10 mouse cellular contexts compared by ENCODE assay signal in the genomic region with DNA sequence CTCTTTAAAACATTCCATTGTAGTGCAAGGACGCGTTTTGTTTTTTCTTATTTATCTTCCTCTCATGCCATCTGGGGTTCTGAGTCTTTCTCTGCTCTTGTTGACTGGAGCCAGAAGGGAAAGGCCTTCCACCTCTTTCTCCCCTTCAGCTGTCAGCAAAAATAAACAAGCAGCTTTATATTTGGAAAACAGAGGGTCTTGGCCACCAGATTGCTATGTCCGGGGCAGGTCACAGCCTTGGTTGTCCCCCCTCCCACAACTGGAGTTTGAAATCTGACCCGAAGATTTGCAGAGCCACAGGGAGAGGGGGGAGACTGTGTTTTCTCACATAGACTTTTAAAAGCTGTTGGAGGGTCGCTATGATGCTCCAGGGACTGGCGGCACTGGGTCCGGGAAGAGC.
DNase-seq lines count a peak whose midpoint lies in the region; ATAC-seq and TF ChIP-seq lines count a peak whose summit lies in the region.
"Had no signal": no experiment of that assay in that cellular context is flagged by ENCODE, and none has a peak within 500 bp of the region (broad histone marks: within the 10 kb centered on the region; RNA-seq: fewer than 3 reads in every experiment).

No protein-coding gene starts in this region.

- no peak overlapping the region for H3K9ac ChIP-seq in lung, embryonic 16.5 days (ENCODE audit: low read length)
- H3K9ac ChIP-seq in limb, embryonic 15.5 days: no peak overlapping the region
- H3K9ac ChIP-seq in liver, postnatal 0 days (replicated peaks): no peak overlapping the region

- 14% methylated on average over 7 of the region's 7 CpGs for WGBS in lung, embryonic 16.5 days
- 6% methylated on average over 7 of the region's 7 CpGs for WGBS in hindbrain, embryonic 10.5 days
- WGBS in limb, embryonic 15.5 days: 18% methylated on average over 7 of the region's 7 CpGs
- 52% methylated on average over 7 of the region's 7 CpGs for WGBS in liver, postnatal 0 days (ENCODE audit: insufficient replicate concordance)

- peak overlapping the region; percentile 51 for H3K27ac ChIP-seq in lung, embryonic 16.5 days (ENCODE audit: low read length)
- H3K27ac ChIP-seq in hindbrain, embryonic 10.5 days: peak overlapping the region; percentile 82
- peak overlapping the region; percentile 54 for H3K27ac ChIP-seq in limb, embryonic 15.5 days
- H3K27ac ChIP-seq in liver, postnatal 0 days (ENCODE audit: low read depth): no peak overlapping the region; the same call in 1 of the 2 replicates

- no peaks in the 10 kb centered on the region for H3K9me3 ChIP-seq in lung, embryonic 16.5 days (ENCODE audit: control insufficient read depth, low read length)
- H3K9me3 ChIP-seq in hindbrain, embryonic 10.5 days: no peaks in the 10 kb centered on the region
- no peaks in the 10 kb centered on the region for H3K9me3 ChIP-seq in limb, embryonic 15.5 days
- no peaks in the 10 kb centered on the region for H3K9me3 ChIP-seq in liver, postnatal 0 days (ENCODE audit: low read length)

- H3K4me2 ChIP-seq in lung, embryonic 16.5 days (ENCODE audit: low read depth, low read length): peak overlapping the region; percentile 15; the same call in 1 of the 2 replicates
- no peak overlapping the region; the same call in 1 of the 2 replicates for H3K4me2 ChIP-seq in limb, embryonic 15.5 days
- H3K4me2 ChIP-seq in liver, postnatal 0 days (ENCODE audit: low read depth, low read length): no peak overlapping the region

- TF ChIP-seq CTCF in liver, postnatal 0 days (IDR thresholded peaks at IDR 0.05; ENCODE audit: low read depth): no peak

- no peak overlapping the region for H3K4me3 ChIP-seq in lung, embryonic 16.5 days (ENCODE audit: low read length)
- H3K4me3 ChIP-seq in hindbrain, embryonic 10.5 days: peak overlapping the region; percentile 20; the same call in 1 of the 2 replicates
- H3K4me3 ChIP-seq in limb, embryonic 15.5 days: no peak overlapping the region
- H3K4me3 ChIP-seq in liver, postnatal 0 days (ENCODE audit: low read depth, low read length): no peak overlapping the region

- H3K36me3 ChIP-seq in lung, embryonic 16.5 days (ENCODE audit: control insufficient read depth, insufficient read depth, low read length): 0 out of 2 replicates have a peak, but pooled peaks cover 2% of the 10 kb centered on the region
- H3K36me3 ChIP-seq in hindbrain, embryonic 10.5 days: peaks cover 49% of the 10 kb centered on the region
- H3K36me3 ChIP-seq in limb, embryonic 15.5 days: peaks cover 11% of the 10 kb centered on the region; the same call in 1 of the 2 replicates
- H3K36me3 ChIP-seq in liver, postnatal 0 days (replicated peaks; ENCODE audit: insufficient read depth, low read length): peaks cover 9% of the 10 kb centered on the region; the same call in 1 of the 2 replicates
- H3K36me3 ChIP-seq: G1E had no signal

- H3K4me1 ChIP-seq in lung, embryonic 16.5 days (replicated peaks; ENCODE audit: control insufficient read depth, insufficient read depth, low read length): peaks cover 51% of the 10 kb centered on the region
- H3K4me1 ChIP-seq in hindbrain, embryonic 10.5 days (replicated peaks): peaks cover 71% of the 10 kb centered on the region
- H3K4me1 ChIP-seq in limb, embryonic 15.5 days: peaks cover 64% of the 10 kb centered on the region
- H3K4me1 ChIP-seq in liver, postnatal 0 days (ENCODE audit: insufficient read depth): peaks cover 20% of the 10 kb centered on the region

- H3K27me3 ChIP-seq in lung, embryonic 16.5 days (ENCODE audit: control insufficient read depth, insufficient read depth, low read depth, low read length): no peaks in the 10 kb centered on the region
- H3K27me3 ChIP-seq in hindbrain, embryonic 10.5 days (ENCODE audit: insufficient read depth, poor library complexity, severe bottlenecking): no peaks in the 10 kb centered on the region
- no peaks in the 10 kb centered on the region for H3K27me3 ChIP-seq in limb, embryonic 15.5 days
- no peaks in the 10 kb centered on the region for H3K27me3 ChIP-seq in liver, postnatal 0 days (ENCODE audit: insufficient read depth, low read length)

- ATAC-seq in lung, embryonic 16.5 days (ENCODE audit: low read depth): 0 out of 2 replicates have a peak, but pooled peaks have one; percentile 11
- no peak for ATAC-seq in limb, embryonic 15.5 days (ENCODE audit: insufficient number of reproducible peaks, low FRiP score, low TSS enrichment, low read depth)
- ATAC-seq in liver, postnatal 0 days: no peak
- ATAC-seq: inflammation-experienced regulatory T-cells, adult 6 months had no signal

- no peak for TF ChIP-seq EP300 in liver, postnatal 0 days (IDR thresholded peaks at IDR 0.05; ENCODE audit: low read depth)

- DNase-seq in lung, postnatal 25 days (ENCODE audit: low spot score): no peak
- DNase-seq in hindbrain, embryonic 10.5 days (ENCODE audit: low spot score): no peak
- no peak for DNase-seq in left cerebral cortex, adult 8-10 months (ENCODE audit: low spot score in 2 of 2)
- no peak for DNase-seq in liver, postnatal 0 days
- no peak for DNase-seq in ovary, postnatal 36 days (ENCODE audit: low spot score)
- DNase-seq: liver had no signal
